Mouse (Mus musculus): Measurements from ENCODE around the gene Becn1. TPM values are rescaled to one million over a fixed set of nuclear protein-coding genes. Genes with fewer than 3 reads are reported as not detected.

Gene Becn1
- polyA plus RNA-seq, 1 experiment from 2014 or later: 152 TPM

- 41% methylated on average over 6 of the region's 6 CpGs for WGBS
- H3K4me3 ChIP-seq (ENCODE audit: low read depth, low read length): no peak overlapping the region
- H3K27me3 ChIP-seq (replicated peaks; ENCODE audit: insufficient read depth, low read length): peaks cover 11% of the 10 kb centered on the region; the same call in 1 of the 2 replicates
- no peak overlapping the region for H3K4me2 ChIP-seq (replicated peaks; ENCODE audit: low read depth, low read length)
- no peak for DNase-seq (ENCODE audit: low spot score)
- no peak overlapping the region for H3K27ac ChIP-seq (ENCODE audit: low read length)
- peaks cover 18% of the 10 kb centered on the region; the same call in 1 of the 2 replicates for H3K4me1 ChIP-seq (ENCODE audit: insufficient read depth, low read depth, low read length)
- H3K9ac ChIP-seq (replicated peaks; ENCODE audit: low read depth): no peak overlapping the region
- peak; percentile 32; the same call in 1 of the 2 replicates for ATAC-seq
- no peaks in the 10 kb centered on the region for H3K36me3 ChIP-seq (ENCODE audit: insufficient read depth, low read length)
- H3K9me3 ChIP-seq (ENCODE audit: low read length): no peaks in the 10 kb centered on the region
- TF ChIP-seq EP300 (IDR thresholded peaks at IDR 0.05): no peak
- no peak for TF ChIP-seq CTCF (IDR thresholded peaks at IDR 0.05)
Observed at GRCm38 (mm10) chr11:101265906-101266305, 36.2 kb downstream of the Becn1 start.

DNA sequence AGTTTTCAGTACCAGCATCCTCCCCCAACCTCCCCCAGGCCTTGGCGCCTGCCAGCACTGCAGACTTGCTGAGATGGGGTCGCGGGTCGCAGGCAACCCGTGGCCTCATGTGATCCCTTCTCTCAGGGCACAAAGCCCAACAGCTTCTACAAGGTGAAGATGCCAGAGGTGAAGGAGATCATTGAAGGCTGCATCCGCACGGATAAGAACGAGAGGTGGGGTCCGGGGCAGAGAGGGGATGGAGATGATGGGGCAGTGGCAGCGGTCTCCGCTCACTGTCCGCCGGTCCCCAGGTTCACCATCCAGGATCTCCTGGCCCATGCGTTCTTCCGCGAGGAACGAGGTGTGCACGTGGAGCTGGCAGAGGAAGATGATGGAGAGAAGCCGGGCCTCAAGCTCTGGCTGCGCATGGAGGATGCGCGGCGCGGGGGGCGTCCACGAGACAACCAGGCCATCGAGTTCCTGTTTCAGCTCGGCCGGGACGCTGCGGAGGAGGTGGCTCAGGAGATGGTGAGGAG is 37.1 kb downstream of the Becn1 start:
- Histone ChIP-seq H3K9ac (replicated peaks; ENCODE audit: low read depth) (no peak overlapping the region), H3K27me3 (replicated peaks; ENCODE audit: insufficient read depth, low read length) (peaks cover 11% of the 10 kb centered on the region; the same call in 1 of the 2 replicates), H3K4me3 (ENCODE audit: low read depth, low read length) (no peak overlapping the region; the same call in 1 of the 2 replicates), H3K27ac (ENCODE audit: low read length) (no peak overlapping the region), H3K36me3 (ENCODE audit: insufficient read depth, low read length) (no peaks in the 10 kb centered on the region), H3K4me2 (replicated peaks; ENCODE audit: low read depth, low read length) (peak overlapping the region; percentile 25), H3K9me3 (ENCODE audit: low read length) (no peaks in the 10 kb centered on the region), H3K4me1 (ENCODE audit: insufficient read depth, low read depth, low read length) (peaks cover 21% of the 10 kb centered on the region; the same call in 1 of the 2 replicates)
- ATAC-seq: no peak
- DNase-seq (ENCODE audit: low spot score): no peak
- TF ChIP-seq EP300 (IDR thresholded peaks at IDR 0.05) (no peak), CTCF (IDR thresholded peaks at IDR 0.05) (no peak)
- WGBS: 10% methylated on average over 31 of the region's 31 CpGs

GRCm38 (mm10) chr11:101263989-101264280 is 38.2 kb downstream of the Becn1 start:
- peaks cover 11% of the 10 kb centered on the region; the same call in 1 of the 2 replicates for H3K27me3 ChIP-seq (replicated peaks; ENCODE audit: insufficient read depth, low read length)
- no peak overlapping the region for H3K4me2 ChIP-seq (replicated peaks; ENCODE audit: low read depth, low read length)

DNA sequence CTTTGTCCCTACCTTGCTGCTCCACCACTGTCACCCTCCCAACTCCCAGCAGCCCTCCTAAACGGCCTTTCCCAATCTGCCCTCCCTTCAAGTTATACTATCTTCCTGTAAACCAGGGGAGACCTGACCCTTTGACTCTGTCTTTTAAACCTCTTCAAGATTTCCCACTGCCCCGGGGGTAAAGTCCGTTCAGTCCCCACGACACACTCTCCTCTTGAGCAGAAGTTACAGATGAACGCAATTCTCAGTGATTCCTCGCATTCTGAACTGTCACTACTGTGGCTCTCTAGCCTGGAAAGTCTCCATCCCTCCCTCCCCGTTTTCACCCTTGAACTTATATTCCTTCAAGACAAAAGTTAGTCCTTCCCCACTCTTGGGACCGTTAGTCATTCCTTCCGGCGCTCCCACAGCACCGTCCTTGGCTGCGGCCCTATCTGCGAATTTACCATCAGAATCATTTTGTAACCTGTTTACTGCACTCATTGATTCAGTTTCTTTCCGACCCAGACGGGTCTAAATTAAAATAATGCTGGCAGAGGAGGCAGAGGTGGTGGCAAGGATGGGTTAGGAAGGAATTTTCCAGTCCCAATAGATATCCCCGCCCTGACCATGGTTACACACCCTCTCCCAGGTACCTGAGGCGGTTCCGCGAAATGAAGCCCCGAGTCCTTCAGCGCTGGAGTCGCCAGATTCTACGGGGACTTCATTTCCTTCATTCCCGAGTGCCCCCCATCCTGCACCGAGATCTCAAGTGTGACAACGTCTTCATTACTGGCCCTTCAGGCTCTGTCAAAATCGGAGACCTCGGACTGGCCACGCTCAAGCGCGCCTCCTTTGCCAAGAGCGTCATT is 38.7 kb downstream of the Becn1 start:
- TF ChIP-seq EP300 (IDR thresholded peaks at IDR 0.05) (no peak), CTCF (IDR thresholded peaks at IDR 0.05) (no peak)
- Histone ChIP-seq H3K9ac (replicated peaks; ENCODE audit: low read depth) (no peak overlapping the region), H3K4me3 (ENCODE audit: low read depth, low read length) (no peak overlapping the region), H3K36me3 (ENCODE audit: insufficient read depth, low read length) (no peaks in the 10 kb centered on the region; the same call in 1 of the 2 replicates), H3K9me3 (ENCODE audit: low read length) (no peaks in the 10 kb centered on the region), H3K27me3 (replicated peaks; ENCODE audit: insufficient read depth, low read length) (peaks cover 11% of the 10 kb centered on the region; the same call in 1 of the 2 replicates), H3K27ac (ENCODE audit: low read length) (no peak overlapping the region), H3K4me1 (ENCODE audit: insufficient read depth, low read depth, low read length) (peaks cover 21% of the 10 kb centered on the region; the same call in 1 of the 2 replicates), H3K4me2 (replicated peaks; ENCODE audit: low read depth, low read length) (no peak overlapping the region)
- no peak for DNase-seq (ENCODE audit: low spot score)
- ATAC-seq: no peak
- WGBS: 18% methylated on average over 32 of the region's 32 CpGs

More at GRCm38 (mm10) chr11:101263989-101264280, 38.2 kb downstream of the Becn1 start:
- whole genome bisulfite sequencing: 8% methylated on average over 3 of the region's 3 CpGs
- peaks cover 21% of the 10 kb centered on the region; the same call in 1 of the 2 replicates for H3K4me1 ChIP-seq (ENCODE audit: insufficient read depth, low read depth, low read length)
- H3K9ac ChIP-seq (replicated peaks; ENCODE audit: low read depth): no peak overlapping the region
- DNase-seq (ENCODE audit: low spot score) (no peak), ATAC-seq (no peak)
- TF ChIP-seq EP300 (IDR thresholded peaks at IDR 0.05) (no peak), CTCF (IDR thresholded peaks at IDR 0.05) (no peak)
- no peak overlapping the region for H3K4me3 ChIP-seq (ENCODE audit: low read depth, low read length)
- H3K36me3 ChIP-seq (ENCODE audit: insufficient read depth, low read length): no peaks in the 10 kb centered on the region; the same call in 1 of the 2 replicates
- no peak overlapping the region for H3K27ac ChIP-seq (ENCODE audit: low read length)
- H3K9me3 ChIP-seq (ENCODE audit: low read length): no peaks in the 10 kb centered on the region

- no peak overlapping the region for H3K27ac ChIP-seq (ENCODE audit: low read length)
- 0 out of 2 replicates have a peak overlapping the region, but pooled peaks have one; percentile 10 for H3K4me3 ChIP-seq (ENCODE audit: low read depth, low read length)
- DNase-seq (ENCODE audit: low spot score) (no peak), ATAC-seq (no peak)
- H3K4me2 ChIP-seq (replicated peaks; ENCODE audit: low read depth, low read length): peak overlapping the region; percentile 11; the same call in 1 of the 2 replicates
- peaks cover 21% of the 10 kb centered on the region; the same call in 1 of the 2 replicates for H3K4me1 ChIP-seq (ENCODE audit: insufficient read depth, low read depth, low read length)
- H3K27me3 ChIP-seq (replicated peaks; ENCODE audit: insufficient read depth, low read length): peaks cover 11% of the 10 kb centered on the region; the same call in 1 of the 2 replicates
- no peak overlapping the region for H3K9ac ChIP-seq (replicated peaks; ENCODE audit: low read depth)
- WGBS: 8% methylated on average over 23 of the region's 24 CpGs
- H3K36me3 ChIP-seq (ENCODE audit: insufficient read depth, low read length): no peaks in the 10 kb centered on the region; the same call in 1 of the 2 replicates
- no peaks in the 10 kb centered on the region for H3K9me3 ChIP-seq (ENCODE audit: low read length)
- TF ChIP-seq CTCF (IDR thresholded peaks at IDR 0.05) (peak; percentile 16; the same call in 1 of the 2 replicates), EP300 (IDR thresholded peaks at IDR 0.05) (no peak)
Observed at GRCm38 (mm10) chr11:101262272-101262967, 39.7 kb downstream of the Becn1 start.

All from lung, postnatal 0 days (tissue).